11 mouse cellular contexts compared by ENCODE assay signal in genomic region chr17:88111865-88112645, GRCm38 (mm10). TPM values are rescaled to one million over a fixed set of nuclear protein-coding genes. Genes with fewer than 3 reads are reported as not detected.
DNase-seq lines count a peak whose midpoint lies in the region; ATAC-seq lines count a peak whose summit lies in the region.
"Had no signal": no experiment of that assay in that cellular context is flagged by ENCODE, and none has a peak within 500 bp of the region (broad histone marks: within the 10 kb centered on the region; RNA-seq: fewer than 3 reads in every experiment).

No protein-coding gene starts in this region.

- H3K27ac ChIP-seq in midbrain, embryonic 14.5 days (replicated peaks; ENCODE audit: low read depth, low read length), result no peak overlapping the region
- H3K27ac ChIP-seq: embryonic facial prominence, embryonic 13.5 days had no signal

- H3K9ac ChIP-seq in midbrain, embryonic 14.5 days (replicated peaks; ENCODE audit: low read length), result no peak overlapping the region
- H3K9ac ChIP-seq: embryonic facial prominence, embryonic 13.5 days had no signal

- no peak overlapping the region for H3K4me3 ChIP-seq in midbrain, embryonic 14.5 days (replicated peaks; ENCODE audit: low read depth, low read length)
- H3K4me3 ChIP-seq: embryonic facial prominence, embryonic 13.5 days; megakaryocyte, embryonic 14.5 days had no signal

- H3K36me3 ChIP-seq in midbrain, embryonic 14.5 days (ENCODE audit: control insufficient read depth, insufficient read depth, low read length), result no peaks in the 10 kb centered on the region
- H3K36me3 ChIP-seq: embryonic facial prominence, embryonic 13.5 days had no signal

- WGBS in midbrain, embryonic 14.5 days, result 87% methylated on average over 10 of the region's 10 CpGs

- ATAC-seq in midbrain, embryonic 14.5 days (ENCODE audit: low FRiP score, low TSS enrichment), result no peak
- ATAC-seq in cerebellum, adult (ENCODE audit: insufficient number of reproducible peaks, low FRiP score, low TSS enrichment), result no peak

- no peaks in the 10 kb centered on the region for H3K4me1 ChIP-seq in midbrain, embryonic 14.5 days (ENCODE audit: control insufficient read depth, insufficient read depth, low read length)
- H3K4me1 ChIP-seq: embryonic facial prominence, embryonic 13.5 days had no signal

- H3K27me3 ChIP-seq in midbrain, embryonic 14.5 days (ENCODE audit: control insufficient read depth, insufficient read depth, low read length), result no peaks in the 10 kb centered on the region
- H3K27me3 ChIP-seq: embryonic facial prominence, embryonic 13.5 days; megakaryocyte, embryonic 14.5 days had no signal

- no peak overlapping the region for H3K4me2 ChIP-seq in midbrain, embryonic 14.5 days (ENCODE audit: low read length)
- H3K4me2 ChIP-seq: embryonic facial prominence, embryonic 13.5 days had no signal

- H3K9me3 ChIP-seq in midbrain, embryonic 14.5 days (ENCODE audit: control insufficient read depth, low read length), result no peaks in the 10 kb centered on the region
- H3K9me3 ChIP-seq: embryonic facial prominence, embryonic 13.5 days had no signal

- peak; percentile 16 for DNase-seq in lung, postnatal 25 days (ENCODE audit: low spot score)
- DNase-seq in lung, postnatal 10 days, result no peak
- peak; percentile 53 for DNase-seq in T-cell, adult 2 months (ENCODE audit: low spot score)
- peak; percentile 76 to 84 for DNase-seq in natural killer cell, adult 2 months (ENCODE audit: low spot score in 2 of 2)
- peak; percentile 24 to 54 for DNase-seq in thymus, postnatal 36 days
- DNase-seq in midbrain, embryonic 14.5 days, result no peak
- DNase-seq in heart, adult 8-10 months (ENCODE audit: low spot score), result no peak
- DNase-seq: gastrocnemius, postnatal 10 days had no signal

RNA-seq across cellular contexts. Expression of gene Fbxo11, which starts 47.0 kb away (rescaled TPM):
- polyA plus RNA-seq in midbrain, embryonic 14.5 days (2014; fragmentation: Nextera tagmentation; extraction: Ambion mirVana), result 51.3 and 53.9 TPM in 2 replicates
- 10 to 100 TPM; 31.1 to 37.0 (median 35.5) TPM for total RNA-seq in heart, adult 8-10 months (2022)

Comparison
In these comparisons a context has a peak if more than half of its experiments do, and no peak if none do; other contexts are left out.
1. DNase-seq: peak in lung, postnatal 25 days (single experiment), T-cell, adult 2 months (single experiment), natural killer cell, adult 2 months (2 of 2) and thymus, postnatal 36 days (2 of 2); none in lung, postnatal 10 days (single experiment), midbrain, embryonic 14.5 days (single experiment) and heart, adult 8-10 months (single experiment).